Mouse (Mus musculus) ZHBTc4 (cell line): ENCODE measurements around the gene Jhy.

Experiments
- DNase-seq: peaks from one replicate; pipeline ENCODE4 v3.0.0-alpha.2; 2011; ENCODE audit warnings: low read depth, low spot score

Gene Jhy

GRCm38 (mm10) chr9:40963586-40964417 is at the start of gene Jhy:
Gene Jhy (minus strand): TSS chr9:40964118.
- DNase-seq, result peak; percentile 46

- no peak for DNase-seq
Measured at GRCm38 (mm10) chr9:41012456-41012855, 48.5 kb upstream of the Jhy start.

DNA sequence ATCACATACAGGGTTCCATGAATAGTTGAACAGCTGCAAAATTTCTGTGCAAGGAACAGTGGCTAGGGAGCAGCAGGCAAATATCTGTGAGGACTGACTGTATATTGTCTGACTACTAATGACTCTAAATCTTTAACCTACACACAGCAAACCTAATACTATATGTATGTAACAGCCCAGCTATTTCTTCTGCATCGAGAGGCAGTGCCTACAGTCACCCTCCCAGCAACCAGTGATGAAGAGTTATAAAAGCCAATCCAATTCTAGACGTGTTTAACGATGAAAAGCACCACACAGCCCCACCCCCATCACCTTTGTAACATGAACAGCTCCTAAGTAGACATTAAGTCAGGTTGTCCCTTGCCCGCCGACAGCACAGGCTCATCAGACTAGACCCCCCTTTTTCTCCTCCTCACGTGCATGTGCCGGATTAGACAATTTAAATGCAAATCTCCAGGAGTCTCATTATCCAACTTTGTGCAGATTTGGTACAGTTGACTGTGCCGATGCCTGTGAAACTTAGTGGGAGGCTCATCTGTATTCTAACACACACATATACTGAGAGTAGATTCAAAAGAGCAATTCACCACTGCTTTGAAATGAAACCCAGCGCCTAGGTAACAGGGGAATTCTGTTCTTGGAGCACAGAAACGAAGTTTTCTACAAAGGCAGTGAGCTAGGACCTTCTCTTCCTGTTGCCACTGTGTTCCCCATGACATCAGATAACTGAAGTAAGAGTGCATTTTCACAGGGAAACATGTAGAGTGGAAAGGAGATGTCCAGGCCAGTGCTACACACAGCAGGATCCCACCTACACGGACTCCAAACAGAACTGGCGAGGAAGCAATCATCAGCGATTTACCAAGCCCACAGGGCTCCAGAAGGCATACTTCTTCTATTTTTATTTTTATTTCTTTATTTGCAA is 47.9 kb upstream of the Jhy start:
- DNase-seq, result no peak

GRCm38 (mm10) chr9:41007785-41008184 is 43.9 kb upstream of the Jhy start:
- no peak for DNase-seq

DNA sequence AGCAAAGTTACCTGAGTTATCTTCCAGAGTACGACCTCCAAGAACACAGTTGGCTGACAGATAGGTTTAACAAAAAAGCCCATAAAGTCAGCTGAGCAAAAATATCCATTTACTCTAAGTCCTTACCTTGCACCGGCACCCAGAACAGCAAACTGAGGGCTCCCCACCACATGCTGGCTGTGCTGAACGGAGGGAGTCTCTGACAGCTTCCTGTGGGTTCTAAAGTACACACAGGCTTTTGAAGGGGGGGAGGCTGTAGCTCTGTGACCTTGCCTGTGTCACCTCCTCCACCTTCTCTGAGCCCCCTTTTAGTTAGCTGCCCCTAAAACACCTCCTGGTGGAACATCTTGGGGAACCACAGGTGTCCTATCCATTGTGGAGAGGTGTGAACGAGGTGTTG is 40.5 kb upstream of the Jhy start, which contains the start of gene Crtam:
Gene Crtam (minus strand): TSS at position 214 of the 400 bp plus-strand sequence.
- DNase-seq, result no peak

DNA sequence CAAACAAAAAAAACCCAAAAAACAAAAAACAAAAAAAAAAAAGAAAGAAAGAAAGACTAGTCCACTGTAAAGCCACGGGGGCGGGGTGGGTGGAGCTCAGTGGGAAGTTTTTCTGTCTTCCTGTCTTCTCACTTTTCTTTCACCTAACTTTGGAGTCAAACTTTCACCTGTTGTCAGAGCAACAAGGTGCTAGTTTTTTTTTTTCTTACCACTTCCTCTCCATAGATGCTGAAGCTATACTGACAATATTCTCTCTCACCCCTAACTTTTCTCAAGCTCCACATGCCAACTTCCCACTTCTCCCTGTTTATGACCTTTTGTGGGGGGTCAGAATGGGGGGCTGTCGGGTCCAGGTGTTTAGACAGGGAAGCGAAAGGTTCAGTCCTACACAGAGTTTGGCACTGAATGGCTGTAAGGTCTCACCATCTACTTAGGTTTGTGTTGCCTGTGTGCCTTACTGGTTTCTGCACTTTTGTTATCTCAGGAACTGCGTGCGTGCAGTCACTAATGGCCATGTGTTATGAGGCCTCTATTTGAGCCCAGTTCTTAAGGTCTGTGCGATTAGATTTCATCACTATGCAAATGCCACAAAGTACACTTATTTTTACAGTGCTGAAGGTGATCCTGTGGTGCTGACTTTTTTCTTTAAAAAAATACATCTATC is 33.3 kb upstream of the Jhy start:
- DNase-seq, result no peak

- DNase-seq, result no peak
Measured at GRCm38 (mm10) chr9:40994075-40994474, 30.2 kb upstream of the Jhy start.

DNA sequence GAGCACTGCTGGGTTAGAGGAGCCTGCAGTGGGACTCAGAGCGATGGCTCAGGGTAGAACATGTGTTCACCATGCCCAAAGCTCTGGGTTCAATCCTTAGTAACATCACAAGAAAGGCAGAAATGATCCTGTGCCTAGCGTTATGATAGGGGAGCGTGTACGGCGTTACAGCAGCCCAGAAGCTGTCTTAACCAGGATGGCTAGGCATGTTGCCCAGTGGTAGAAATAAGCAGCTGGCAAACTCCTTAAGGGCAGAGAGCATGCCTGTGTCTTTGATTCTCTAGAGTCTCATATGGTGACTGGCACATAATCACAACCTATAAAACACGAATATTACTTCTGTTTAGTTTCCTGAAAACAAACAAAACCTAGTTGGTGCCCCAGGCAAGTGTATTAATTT is 27.6 kb upstream of the Jhy start:
- no peak for DNase-seq

GRCm38 (mm10) chr9:40989940-40990588 is 26.1 kb upstream of the Jhy start:
- peak; percentile 32 for DNase-seq

- DNase-seq, result no peak
Measured at GRCm38 (mm10) chr9:40984313-40984712, 20.4 kb upstream of the Jhy start.

DNA sequence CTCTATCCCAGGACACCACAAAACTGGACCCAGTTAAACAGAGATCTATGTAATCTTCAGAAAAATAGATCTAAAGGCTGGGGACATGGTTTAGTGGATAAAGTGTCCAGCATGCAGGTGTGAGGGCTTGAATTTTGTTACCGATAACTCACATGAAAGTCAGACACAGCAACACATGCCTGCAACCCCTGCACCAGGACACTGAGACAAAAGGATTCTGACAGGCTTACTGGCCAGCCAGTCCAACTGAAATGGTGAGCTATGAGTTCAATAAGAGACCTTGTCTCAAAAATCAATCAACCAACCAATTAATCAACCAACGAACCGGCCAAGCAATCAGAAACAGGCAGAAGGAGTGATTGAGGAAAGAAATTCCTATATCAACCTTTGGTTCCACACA is 19.8 kb upstream of the Jhy start:
- DNase-seq, result no peak

GRCm38 (mm10) chr9:40982480-40982879 is 18.6 kb upstream of the Jhy start:
- peak; percentile 53 for DNase-seq

GRCm38 (mm10) chr9:40974042-40974801 is 10.3 kb upstream of the Jhy start:
- DNase-seq, result no peak

DNA sequence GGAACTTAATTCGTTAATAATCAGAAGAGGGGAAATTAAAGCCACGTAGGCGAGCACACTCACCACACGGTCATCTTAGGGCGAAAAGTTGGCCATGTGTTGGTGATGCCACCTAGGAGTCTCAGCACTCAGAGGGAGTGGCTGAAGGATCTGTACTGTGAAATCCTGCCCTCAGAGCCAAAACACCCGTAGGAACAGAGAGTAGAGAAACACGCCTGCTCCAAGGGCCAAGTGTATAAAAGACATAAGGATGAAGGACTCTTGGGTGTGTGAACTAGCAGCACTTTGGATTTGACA is 448 bp upstream of the Jhy start:
- DNase-seq, result peak; percentile 16

- DNase-seq, result no peak
Measured at GRCm38 (mm10) chr9:40961401-40961800, 2.5 kb downstream of the Jhy start.

GRCm38 (mm10) chr9:40949039-40949615 is 14.8 kb downstream of the Jhy start:
- DNase-seq, result no peak

- no peak for DNase-seq
Measured at GRCm38 (mm10) chr9:40948473-40948872, 15.4 kb downstream of the Jhy start.

GRCm38 (mm10) chr9:40947131-40947530 is 16.8 kb downstream of the Jhy start:
- no peak for DNase-seq

DNA sequence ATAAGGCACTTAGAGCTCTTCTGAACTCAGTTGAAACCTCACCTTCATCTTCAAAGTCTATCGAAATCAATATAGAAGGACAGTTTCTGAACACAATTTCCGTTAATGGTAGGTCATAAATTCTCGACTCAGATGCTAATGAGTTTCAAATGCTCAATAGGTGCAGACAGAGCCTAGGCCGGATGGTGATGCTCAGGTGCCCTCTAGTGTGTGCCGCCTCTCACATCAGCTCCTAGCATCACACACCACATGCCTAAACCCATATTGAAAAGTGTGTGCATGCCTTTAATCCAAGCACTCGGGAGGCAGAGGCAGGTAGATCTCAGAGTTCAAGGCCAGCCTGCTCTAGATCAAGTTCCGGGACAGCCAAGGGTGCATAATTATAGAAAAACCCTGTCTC is 26.5 kb downstream of the Jhy start:
- DNase-seq, result peak; percentile 9

GRCm38 (mm10) chr9:40933323-40933722 is 30.6 kb downstream of the Jhy start:
- DNase-seq, result no peak
